Mouse (Mus musculus) bone marrow, adult 2 months (tissue): ENCODE data around the gene Slc38a10.

Experiments used
- CTCF ChIP-seq: fragments of 200-500 bp; IDR thresholded peaks from 2 replicates; pipeline ENCODE4 v1.5.1; 2011; ENCODE audit warnings: low read length, control low read depth; ENCODE audit not compliant: control insufficient read depth, insufficient read depth
- POLR2A ChIP-seq: fragments of 200-500 bp; IDR thresholded peaks from 2 replicates; pipeline ENCODE4 v1.6.1; 2011; ENCODE audit warnings: low read depth, mild to moderate bottlenecking, control low read depth, low read length, borderline replicate concordance; ENCODE audit not compliant: control insufficient read depth

DNA sequence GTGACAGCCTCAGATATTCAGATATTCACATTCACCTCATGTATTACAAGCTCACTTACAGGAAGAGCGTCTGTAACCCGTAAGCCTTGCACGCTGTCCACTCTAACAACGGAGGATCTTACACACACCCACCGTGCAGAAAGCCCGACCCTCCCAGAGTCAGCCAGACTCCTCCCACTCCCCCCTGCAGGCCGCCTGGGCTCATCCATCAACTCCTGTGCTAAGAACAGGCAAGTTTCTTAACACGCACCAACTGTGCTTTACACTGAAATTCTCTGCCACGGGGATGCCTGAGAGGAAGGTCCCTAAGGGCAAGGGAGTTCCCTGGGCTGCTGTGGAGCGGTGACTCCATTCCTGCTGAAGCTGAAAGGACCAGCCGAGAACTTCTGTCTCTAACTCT is 81.9 kb downstream of the Slc38a10 start:
- TF ChIP-seq CTCF (no peak), POLR2A (no peak)
